Mouse (Mus musculus) E14TG2a.4 (cell line): Measurements from ENCODE around the gene Calcoco2.

Source experiments
- CTCF ChIP-seq: conservative IDR thresholded peaks from 2 replicates; pipeline ENCODE4 v1.5.1; 2014; ENCODE audit warnings: low read length
- POU5F1 ChIP-seq: IDR thresholded peaks from 2 replicates; pipeline ENCODE4 v1.6.1; 2014; ENCODE audit warnings: low read length, borderline replicate concordance

DNA sequence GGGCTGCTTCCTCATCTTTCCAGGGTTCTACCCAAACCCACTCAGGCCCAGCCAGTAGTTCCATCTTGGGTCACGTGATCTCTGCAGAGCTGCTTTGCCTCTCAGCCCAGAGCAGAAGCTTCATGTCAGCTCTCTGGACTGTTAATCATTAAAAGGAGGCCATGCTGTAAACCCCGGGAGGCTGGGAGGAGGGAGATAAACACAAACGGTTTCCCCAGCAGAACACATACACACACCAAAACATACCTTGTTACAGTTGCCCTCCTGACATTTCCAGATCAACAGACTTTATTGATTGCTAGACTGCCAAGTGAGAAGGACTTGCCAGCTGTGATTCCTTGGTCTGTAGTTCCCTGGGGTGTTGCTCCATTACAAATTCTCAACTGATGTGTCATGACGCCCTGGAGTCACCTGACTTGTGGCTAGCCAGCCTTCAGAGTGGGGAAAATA lies 29.0 kb upstream of the Calcoco2 start:
- TF ChIP-seq CTCF (no peak), POU5F1 (no peak)
